Mouse (Mus musculus) neural tube, embryonic 12.5 days (tissue): ENCODE measurements around the gene Tspan5. TPM values are rescaled to one million over a fixed set of nuclear protein-coding genes. Genes with fewer than 3 reads are reported as not detected.
A peak's percentile ranks its signal among the peaks of the same experiment; 100 is the strongest.

Source experiments
- ATAC-seq: fragments of 200-750 bp; cut with Nextera tagmentation; 2 replicates; pipeline ENCODE4 v1.8.0; 2017; ENCODE audit warnings: low read depth, mild to moderate bottlenecking, moderate TSS enrichment, moderate library complexity; ENCODE audit not compliant: low FRiP score
- H3K27ac ChIP-seq: fragments of 300-500 bp; sonication (generic); 2 replicates; pipeline ENCODE4 v1.5.1; 2016
- H3K27me3 ChIP-seq: fragments of 300-500 bp; sonication (generic); replicated peaks from 2 replicates; pipeline ENCODE4 v1.6.1; 2016; ENCODE audit warnings: mild to moderate bottlenecking
- H3K36me3 ChIP-seq: fragments of 300-500 bp; sonication (generic); 2 replicates; pipeline ENCODE4 v1.6.1; 2016; ENCODE audit warnings: mild to moderate bottlenecking
- H3K4me1 ChIP-seq: fragments of 300-500 bp; sonication (generic); 2 replicates; pipeline ENCODE4 v1.6.1; 2016
- H3K4me2 ChIP-seq: fragments of 300-500 bp; sonication (generic); replicated peaks from 2 replicates; pipeline ENCODE4 v1.6.1; 2016; ENCODE audit warnings: mild to moderate bottlenecking
- H3K4me3 ChIP-seq: fragments of 300-500 bp; sonication (generic); 2 replicates; pipeline ENCODE4 v1.5.1; 2016
- H3K9ac ChIP-seq: fragments of 300-500 bp; sonication (generic); 2 replicates; pipeline ENCODE4 v1.6.1; 2016; ENCODE audit warnings: mild to moderate bottlenecking
- H3K9me3 ChIP-seq: fragments of 300-500 bp; sonication (generic); 2 replicates; pipeline ENCODE4 v1.6.1; 2016; ENCODE audit warnings: mild to moderate bottlenecking
- WGBS: fragments of 180-500 bp; shearing (Covaris S2); methylation state at CpG from one replicate; pipeline ENCODE4 v1.1.7; 2016; 5-methylcytosine and 5-hydroxymethylcytosine counted together
- polyA plus RNA-seq: library from polyadenylated mRNA; unstranded; fragments of >200 nt; fragmentation: Nextera tagmentation; extraction: Ambion mirVana; gene quantifications from 2 replicates; pipeline ENCODE4 v1.2.1, GENCODE M21; 2016

Gene Tspan5
- polyA plus RNA-seq, 1 experiment from 2014 or later, result 95.3 TPM

- no peaks in the 10 kb centered on the region for H3K36me3 ChIP-seq
- H3K9ac ChIP-seq, result no peak overlapping the region
- H3K4me2 ChIP-seq, result no peak overlapping the region
- no peaks in the 10 kb centered on the region for H3K4me1 ChIP-seq
- H3K27ac ChIP-seq, result no peak overlapping the region
- no peaks in the 10 kb centered on the region for H3K9me3 ChIP-seq
- WGBS, result 86% methylated on average over 5 of the region's 5 CpGs
- ATAC-seq, result no peak
- H3K4me3 ChIP-seq, result no peak overlapping the region
- H3K27me3 ChIP-seq, result no peaks in the 10 kb centered on the region
These were observed 19.8 kb upstream of the Tspan5 start for GRCm38 (mm10) chr3:138722152-138722551.

GRCm38 (mm10) chr3:138727571-138727970 lies 14.4 kb upstream of the Tspan5 start:
- no peak overlapping the region for H3K9ac ChIP-seq
- H3K27me3 ChIP-seq, result no peaks in the 10 kb centered on the region
- no peaks in the 10 kb centered on the region for H3K4me1 ChIP-seq
- H3K4me3 ChIP-seq, result no peak overlapping the region
- H3K27ac ChIP-seq, result no peak overlapping the region
- ATAC-seq, result no peak
- no peaks in the 10 kb centered on the region for H3K36me3 ChIP-seq
- no peak overlapping the region for H3K4me2 ChIP-seq
- no peaks in the 10 kb centered on the region for H3K9me3 ChIP-seq
- WGBS, result 86% methylated on average over 8 of the region's 8 CpGs

- no peak for ATAC-seq
- Histone ChIP-seq H3K36me3 (no peaks in the 10 kb centered on the region), H3K27ac (no peak overlapping the region), H3K9ac (no peak overlapping the region), H3K9me3 (no peaks in the 10 kb centered on the region), H3K4me3 (no peak overlapping the region), H3K27me3 (no peaks in the 10 kb centered on the region), H3K4me2 (no peak overlapping the region), H3K4me1 (no peaks in the 10 kb centered on the region)
- WGBS, result 91% methylated on average over 3 of the region's 3 CpGs
These were observed 13.2 kb upstream of the Tspan5 start for GRCm38 (mm10) chr3:138728840-138729239.

- Histone ChIP-seq H3K36me3 (no peaks in the 10 kb centered on the region), H3K4me1 (no peaks in the 10 kb centered on the region), H3K4me3 (no peak overlapping the region), H3K9ac (no peak overlapping the region), H3K9me3 (no peaks in the 10 kb centered on the region), H3K27me3 (no peaks in the 10 kb centered on the region), H3K27ac (no peak overlapping the region), H3K4me2 (no peak overlapping the region)
- ATAC-seq, result no peak
- 67% methylated on average over 3 of the region's 3 CpGs for WGBS
These were observed 11.2 kb upstream of the Tspan5 start for GRCm38 (mm10) chr3:138730812-138731211.

GRCm38 (mm10) chr3:138735760-138736159 lies 6.2 kb upstream of the Tspan5 start:
- Histone ChIP-seq H3K9ac (no peak overlapping the region), H3K4me2 (no peak overlapping the region), H3K27me3 (peaks cover 5% of the 10 kb centered on the region; the same call in 1 of the 2 replicates), H3K4me3 (no peak overlapping the region), H3K9me3 (no peaks in the 10 kb centered on the region), H3K4me1 (no peaks in the 10 kb centered on the region), H3K27ac (no peak overlapping the region), H3K36me3 (no peaks in the 10 kb centered on the region)
- ATAC-seq, result no peak
- WGBS, result 94% methylated on average over 5 of the region's 5 CpGs

GRCm38 (mm10) chr3:138739150-138739700 lies 2.8 kb upstream of the Tspan5 start:
- 89% methylated on average over 4 of the region's 4 CpGs for WGBS
- H3K9ac ChIP-seq, result no peak overlapping the region
- no peak for ATAC-seq
- H3K4me3 ChIP-seq, result no peak overlapping the region
- H3K4me1 ChIP-seq, result peaks cover 10% of the 10 kb centered on the region
- no peak overlapping the region for H3K27ac ChIP-seq
- H3K27me3 ChIP-seq, result peaks cover 6% of the 10 kb centered on the region; the same call in 1 of the 2 replicates
- no peak overlapping the region for H3K4me2 ChIP-seq
- no peaks in the 10 kb centered on the region for H3K36me3 ChIP-seq
- H3K9me3 ChIP-seq, result no peaks in the 10 kb centered on the region

- Histone ChIP-seq H3K4me3 (no peak overlapping the region), H3K36me3 (no peaks in the 10 kb centered on the region), H3K27me3 (peaks cover 6% of the 10 kb centered on the region; the same call in 1 of the 2 replicates), H3K9ac (no peak overlapping the region), H3K4me2 (no peak overlapping the region), H3K4me1 (peaks cover 20% of the 10 kb centered on the region), H3K27ac (no peak overlapping the region), H3K9me3 (no peaks in the 10 kb centered on the region)
- ATAC-seq, result no peak
- 85% methylated on average over 3 of the region's 3 CpGs for WGBS
These were observed 1.7 kb upstream of the Tspan5 start for GRCm38 (mm10) chr3:138740291-138740690.

- H3K36me3 ChIP-seq, result no peaks in the 10 kb centered on the region
- peak overlapping the region; percentile 85 for H3K9ac ChIP-seq
- H3K27ac ChIP-seq, result no peak overlapping the region
- H3K4me1 ChIP-seq, result peaks cover 24% of the 10 kb centered on the region
- 71% methylated on average over 8 of the region's 8 CpGs for WGBS
- H3K9me3 ChIP-seq, result no peaks in the 10 kb centered on the region
- H3K4me3 ChIP-seq, result no peak overlapping the region
- peak overlapping the region; percentile 78 for H3K4me2 ChIP-seq
- peaks cover 6% of the 10 kb centered on the region; the same call in 1 of the 2 replicates for H3K27me3 ChIP-seq
- no peak for ATAC-seq
These were observed 1.0 kb upstream of the Tspan5 start for GRCm38 (mm10) chr3:138740843-138741540.

GRCm38 (mm10) chr3:138742566-138742930 lies 553 bp downstream of the Tspan5 start:
- WGBS, result under 1% methylated on average over 23 of the region's 23 CpGs
- Histone ChIP-seq H3K4me3 (peak overlapping the region; percentile 80), H3K27ac (peak overlapping the region; percentile 82), H3K4me2 (peak overlapping the region; percentile 78), H3K27me3 (peaks cover 6% of the 10 kb centered on the region; the same call in 1 of the 2 replicates), H3K36me3 (no peaks in the 10 kb centered on the region), H3K9me3 (no peaks in the 10 kb centered on the region), H3K4me1 (peaks cover 29% of the 10 kb centered on the region), H3K9ac (peak overlapping the region; percentile 85)
- ATAC-seq, result peak; percentile 17

- H3K4me3 ChIP-seq, result peak overlapping the region; percentile 80
- peaks cover 6% of the 10 kb centered on the region; the same call in 1 of the 2 replicates for H3K27me3 ChIP-seq
- H3K9ac ChIP-seq, result peak overlapping the region; percentile 85
- H3K36me3 ChIP-seq, result no peaks in the 10 kb centered on the region
- H3K4me2 ChIP-seq, result peak overlapping the region; percentile 78
- peak; percentile 93 for ATAC-seq
- H3K27ac ChIP-seq, result peak overlapping the region; percentile 82
- no peaks in the 10 kb centered on the region for H3K9me3 ChIP-seq
- peaks cover 29% of the 10 kb centered on the region for H3K4me1 ChIP-seq
- WGBS, result under 1% methylated on average over 33 of the region's 33 CpGs
These were observed 1.2 kb downstream of the Tspan5 start for GRCm38 (mm10) chr3:138743061-138743671.

GRCm38 (mm10) chr3:138744030-138744774 lies 2.2 kb downstream of the Tspan5 start:
- Histone ChIP-seq H3K9me3 (no peaks in the 10 kb centered on the region), H3K36me3 (no peaks in the 10 kb centered on the region), H3K27ac (peak overlapping the region; percentile 82; the same call in 1 of the 2 replicates), H3K9ac (peak overlapping the region; percentile 85), H3K4me2 (peak overlapping the region; percentile 78), H3K4me3 (peak overlapping the region; percentile 80), H3K4me1 (peaks cover 29% of the 10 kb centered on the region), H3K27me3 (peaks cover 6% of the 10 kb centered on the region; the same call in 1 of the 2 replicates)
- 15% methylated on average over 8 of the region's 8 CpGs for WGBS
- no peak for ATAC-seq

- no peak overlapping the region for H3K4me3 ChIP-seq
These were observed 3.1 kb downstream of the Tspan5 start for GRCm38 (mm10) chr3:138745091-138745490.

More at GRCm38 (mm10) chr3:138745091-138745490, 3.1 kb downstream of the Tspan5 start:
- Histone ChIP-seq H3K4me1 (peaks cover 34% of the 10 kb centered on the region), H3K27me3 (peaks cover 6% of the 10 kb centered on the region; the same call in 1 of the 2 replicates), H3K27ac (no peak overlapping the region), H3K9ac (no peak overlapping the region), H3K36me3 (no peaks in the 10 kb centered on the region), H3K4me2 (peak overlapping the region; percentile 78), H3K9me3 (no peaks in the 10 kb centered on the region)
- no peak for ATAC-seq
- 79% methylated on average over 11 of the region's 11 CpGs for WGBS
